Mouse (Mus musculus): Measurements from ENCODE around the gene Lypd3. TPM values are rescaled to one million over a fixed set of nuclear protein-coding genes. Genes with fewer than 3 reads are reported as not detected.

The Lypd3 gene
- polyA plus RNA-seq, 2 experiments = 0.03 TPM; not detected in 1

DNA sequence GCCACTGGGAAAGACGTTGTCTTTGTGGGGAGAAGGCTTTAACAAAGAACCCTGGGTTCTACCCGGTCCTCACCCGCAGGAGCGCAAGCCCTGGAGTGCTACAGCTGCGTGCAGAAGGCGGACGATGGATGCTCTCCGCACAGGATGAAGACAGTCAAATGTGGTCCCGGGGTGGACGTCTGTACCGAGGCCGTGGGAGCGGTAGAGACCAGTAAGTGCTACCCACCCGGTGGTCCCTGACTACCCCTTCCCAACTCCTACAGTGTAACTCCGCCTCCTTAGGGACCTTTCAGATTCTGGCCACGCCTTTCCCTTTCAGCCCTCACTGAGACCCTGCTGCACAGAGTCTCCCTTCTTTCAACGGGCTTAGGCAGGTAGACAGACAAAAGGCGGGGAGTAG lies 696 bp downstream of the Lypd3 start:
- no peak overlapping the region for H3K4me2 ChIP-seq (ENCODE audit: low read depth)
- H3K9me3 ChIP-seq (ENCODE audit: control insufficient read depth, low read length) = no peaks in the 10 kb centered on the region
- TF ChIP-seq EP300 (IDR thresholded peaks at IDR 0.05; ENCODE audit: low read depth) (no peak), CTCF (IDR thresholded peaks at IDR 0.05; ENCODE audit: low read depth) (no peak)
- DNase-seq (ENCODE audit: low read depth in 3 of 3, low spot score in 3 of 3) (no peak), ATAC-seq (ENCODE audit: insufficient read depth) (no peak)
- peaks cover 36% of the 10 kb centered on the region for H3K27me3 ChIP-seq (ENCODE audit: control insufficient read depth, insufficient read depth, low read length)
- WGBS (ENCODE audit: insufficient replicate concordance) = 7% methylated on average over 18 of the region's 18 CpGs
- 0 out of 4 replicates have a peak, but pooled peaks cover 0 to 2% of the 10 kb centered on the region in 2 experiments for H3K4me1 ChIP-seq (replicated peaks; ENCODE audit: control insufficient read depth in 2 of 2, insufficient read depth in 2 of 2, low read length in 1 of 2)
- no peaks in the 10 kb centered on the region for H3K36me3 ChIP-seq (replicated peaks; ENCODE audit: control insufficient read depth, insufficient read depth, low read depth)
- no peak overlapping the region for H3K9ac ChIP-seq (replicated peaks)
- no peak overlapping the region for H3K27ac ChIP-seq
- H3K4me3 ChIP-seq (ENCODE audit: insufficient read depth in 1 of 2, low read depth in 2 of 2, low read length in 2 of 2) = no peak overlapping the region

DNA sequence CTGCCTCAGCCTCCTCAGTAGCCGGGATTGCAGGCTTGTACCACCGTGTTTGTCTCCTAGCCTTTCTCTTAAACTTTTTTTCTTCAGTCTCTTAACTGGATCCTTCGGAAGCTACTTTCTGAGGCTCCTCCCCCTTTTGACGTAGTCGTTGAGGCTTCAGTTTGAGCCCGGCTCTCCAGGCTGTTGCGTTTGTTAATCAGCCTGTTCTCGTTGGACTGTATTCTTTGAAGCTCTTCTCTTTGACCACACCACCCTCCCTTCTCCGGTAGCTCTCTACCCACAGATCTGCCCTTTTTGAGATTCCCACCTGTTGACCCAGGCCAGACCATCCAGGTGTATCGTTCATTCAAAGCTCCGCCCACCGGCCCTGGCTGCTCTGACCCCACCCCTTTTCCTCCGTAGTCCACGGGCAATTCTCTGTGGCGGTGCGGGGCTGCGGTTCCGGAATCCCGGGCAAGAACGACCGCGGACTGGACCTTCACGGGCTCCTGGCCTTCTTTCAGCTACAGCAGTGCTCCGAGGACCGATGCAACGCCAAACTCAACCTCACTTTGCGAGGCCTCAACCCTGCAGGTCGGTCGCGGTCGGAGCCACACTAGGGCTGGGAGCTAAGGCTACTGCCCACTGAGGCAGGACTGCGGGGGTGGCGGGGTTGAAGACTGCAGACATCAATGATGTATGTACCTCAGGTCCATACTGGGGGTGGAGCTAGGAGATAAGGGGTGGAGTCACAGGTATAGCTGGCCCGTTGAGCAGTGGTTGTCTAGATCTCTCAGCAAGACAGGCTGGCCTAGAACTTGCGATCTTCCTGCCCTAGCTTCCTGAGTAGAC lies 1.9 kb downstream of the Lypd3 start:
- 3% methylated on average over 35 of the region's 35 CpGs for WGBS (ENCODE audit: insufficient replicate concordance)
- no peaks in the 10 kb centered on the region for H3K9me3 ChIP-seq (ENCODE audit: control insufficient read depth, low read length)
- no peak for DNase-seq (ENCODE audit: low read depth in 3 of 3, low spot score in 3 of 3)

DNA sequence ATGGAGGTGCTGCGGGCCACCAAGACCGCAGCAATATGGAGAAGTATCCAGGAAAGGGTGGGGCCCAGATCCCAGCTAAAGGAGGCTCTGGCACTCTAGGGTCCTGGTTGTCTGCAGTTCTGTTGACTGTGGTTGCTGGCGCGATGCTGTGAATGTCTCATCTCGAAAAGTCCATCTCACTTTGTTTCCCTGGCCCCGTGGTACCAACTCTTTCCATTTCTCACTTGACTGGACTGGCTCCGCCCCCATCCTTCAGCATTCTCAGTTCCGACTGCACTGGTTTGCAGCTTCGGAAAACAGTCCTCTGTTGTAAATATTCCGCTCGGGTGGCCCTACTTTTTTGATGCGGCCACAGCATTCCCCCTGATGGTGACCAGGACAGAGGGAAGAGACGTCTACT lies 4.1 kb downstream of the Lypd3 start:
- no peak for TF ChIP-seq EP300 (IDR thresholded peaks at IDR 0.05; ENCODE audit: low read depth)
- TF ChIP-seq CTCF (IDR thresholded peaks at IDR 0.05; ENCODE audit: low read depth) = no peak
- 0 out of 4 replicates have a peak, but pooled peaks cover 0 to 2% of the 10 kb centered on the region in 2 experiments for H3K4me1 ChIP-seq (replicated peaks; ENCODE audit: control insufficient read depth in 2 of 2, insufficient read depth in 2 of 2, low read length in 1 of 2)
- no peak overlapping the region for H3K4me3 ChIP-seq (ENCODE audit: insufficient read depth in 1 of 2, low read depth in 2 of 2, low read length in 2 of 2)
- no peaks in the 10 kb centered on the region for H3K36me3 ChIP-seq (replicated peaks; ENCODE audit: control insufficient read depth, insufficient read depth, low read depth)
- no peak overlapping the region for H3K9ac ChIP-seq (replicated peaks)
- peaks cover 36% of the 10 kb centered on the region for H3K27me3 ChIP-seq (ENCODE audit: control insufficient read depth, insufficient read depth, low read length)
- DNase-seq (ENCODE audit: low read depth in 3 of 3, low spot score in 3 of 3) = no peak
- H3K9me3 ChIP-seq (ENCODE audit: control insufficient read depth, low read length) = no peaks in the 10 kb centered on the region
- WGBS (ENCODE audit: insufficient replicate concordance) = 57% methylated on average over 13 of the region's 13 CpGs
- ATAC-seq (ENCODE audit: insufficient read depth) = no peak
- no peak overlapping the region for H3K4me2 ChIP-seq (ENCODE audit: low read depth)
- H3K27ac ChIP-seq = no peak overlapping the region

More for the DNA sequence above, 1.9 kb downstream of the Lypd3 start:
- peaks cover 36% of the 10 kb centered on the region for H3K27me3 ChIP-seq (ENCODE audit: control insufficient read depth, insufficient read depth, low read length)
- ATAC-seq (ENCODE audit: insufficient read depth) = no peak
- no peaks in the 10 kb centered on the region for H3K36me3 ChIP-seq (replicated peaks; ENCODE audit: control insufficient read depth, insufficient read depth, low read depth)
- no peak overlapping the region for H3K27ac ChIP-seq
- H3K4me1 ChIP-seq (replicated peaks; ENCODE audit: control insufficient read depth in 2 of 2, insufficient read depth in 2 of 2, low read length in 1 of 2) = 0 out of 4 replicates have a peak, but pooled peaks cover 0 to 2% of the 10 kb centered on the region in 2 experiments
- peak overlapping the region; percentile 75 for H3K4me2 ChIP-seq (ENCODE audit: low read depth)
- H3K9ac ChIP-seq (replicated peaks) = no peak overlapping the region
- peak overlapping the region; percentile 42 to 49 for H3K4me3 ChIP-seq (ENCODE audit: insufficient read depth in 1 of 2, low read depth in 2 of 2, low read length in 2 of 2)
- TF ChIP-seq CTCF (IDR thresholded peaks at IDR 0.05; ENCODE audit: low read depth) (no peak), EP300 (IDR thresholded peaks at IDR 0.05; ENCODE audit: low read depth) (no peak)

DNA sequence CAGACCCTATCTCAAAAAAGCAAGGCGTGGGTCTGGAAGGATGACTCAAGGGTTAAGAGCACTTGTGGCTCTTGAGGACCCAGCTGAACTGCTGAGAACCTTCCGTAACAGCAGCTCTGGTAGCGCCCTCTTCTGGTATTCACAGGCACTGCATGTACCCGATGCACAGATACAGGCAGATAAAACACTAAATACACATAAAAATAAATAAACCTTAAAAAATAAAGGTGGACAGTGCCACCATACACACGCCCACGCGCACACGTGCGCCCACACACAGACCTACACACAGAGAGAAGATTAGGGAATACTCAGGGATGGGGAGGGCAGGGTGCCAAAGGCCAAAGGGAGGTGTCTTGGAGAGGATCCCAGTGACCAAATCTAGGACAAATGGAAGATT lies 6.1 kb downstream of the Lypd3 start:
- Histone ChIP-seq H3K9me3 (ENCODE audit: control insufficient read depth, low read length) (no peaks in the 10 kb centered on the region), H3K4me1 (replicated peaks; ENCODE audit: control insufficient read depth in 2 of 2, insufficient read depth in 2 of 2, low read length in 1 of 2) (0 out of 4 replicates have a peak, but pooled peaks cover 0 to 2% of the 10 kb centered on the region in 2 experiments), H3K4me3 (ENCODE audit: insufficient read depth in 1 of 2, low read depth in 2 of 2, low read length in 2 of 2) (no peak overlapping the region), H3K36me3 (replicated peaks; ENCODE audit: control insufficient read depth, insufficient read depth, low read depth) (no peaks in the 10 kb centered on the region), H3K9ac (replicated peaks) (no peak overlapping the region), H3K27ac (no peak overlapping the region), H3K4me2 (ENCODE audit: low read depth) (no peak overlapping the region), H3K27me3 (ENCODE audit: control insufficient read depth, insufficient read depth, low read length) (peaks cover 19% of the 10 kb centered on the region)
- 4% methylated on average over 9 of the region's 9 CpGs for WGBS (ENCODE audit: insufficient replicate concordance)
- peak; percentile 19 to 24 (median 20) for DNase-seq (ENCODE audit: low read depth in 3 of 3, low spot score in 3 of 3)
- no peak for ATAC-seq (ENCODE audit: insufficient read depth)
- TF ChIP-seq EP300 (IDR thresholded peaks at IDR 0.05; ENCODE audit: low read depth) (no peak), CTCF (IDR thresholded peaks at IDR 0.05; ENCODE audit: low read depth) (peak; percentile 85)

DNA sequence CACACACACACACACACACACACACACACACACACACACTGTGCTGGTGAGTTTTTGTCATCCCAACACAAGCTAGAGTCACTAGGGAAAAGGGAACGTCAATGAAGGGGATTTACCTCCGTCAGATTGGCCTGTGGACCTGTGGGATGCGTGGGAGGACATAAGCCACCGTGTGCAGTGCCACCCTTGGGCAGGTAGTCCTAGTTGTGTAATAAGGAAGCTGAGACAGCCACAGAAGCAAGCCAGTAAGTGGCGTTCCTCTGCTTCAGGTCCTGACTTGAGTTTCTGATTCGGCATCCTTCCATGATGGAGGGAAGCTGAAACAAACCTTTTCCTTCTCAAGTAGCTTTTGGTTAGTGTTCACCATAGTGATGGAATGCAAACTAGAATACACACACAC lies 8.1 kb downstream of the Lypd3 start:
- no peak for DNase-seq (ENCODE audit: low read depth in 3 of 3, low spot score in 3 of 3)
- no peak for ATAC-seq (ENCODE audit: insufficient read depth)
- no peak overlapping the region for H3K9ac ChIP-seq (replicated peaks)
- no peak overlapping the region for H3K4me2 ChIP-seq (ENCODE audit: low read depth)
- no peaks in the 10 kb centered on the region for H3K9me3 ChIP-seq (ENCODE audit: control insufficient read depth, low read length)
- TF ChIP-seq EP300 (IDR thresholded peaks at IDR 0.05; ENCODE audit: low read depth) (no peak), CTCF (IDR thresholded peaks at IDR 0.05; ENCODE audit: low read depth) (no peak)
- H3K27ac ChIP-seq = no peak overlapping the region
- H3K27me3 ChIP-seq (ENCODE audit: control insufficient read depth, insufficient read depth, low read length) = peaks cover 2% of the 10 kb centered on the region; the same call in 1 of the 2 replicates
- H3K4me3 ChIP-seq (ENCODE audit: insufficient read depth in 1 of 2, low read depth in 2 of 2, low read length in 2 of 2) = no peak overlapping the region
- no peaks in the 10 kb centered on the region for H3K4me1 ChIP-seq (replicated peaks; ENCODE audit: control insufficient read depth in 2 of 2, insufficient read depth in 2 of 2, low read length in 1 of 2)
- 56% methylated on average over 6 of the region's 6 CpGs for WGBS (ENCODE audit: insufficient replicate concordance)
- H3K36me3 ChIP-seq (replicated peaks; ENCODE audit: control insufficient read depth, insufficient read depth, low read depth) = no peaks in the 10 kb centered on the region
